Mouse (Mus musculus): ENCODE data around the gene Nemf. TPM values are rescaled to one million over a fixed set of nuclear protein-coding genes. Genes with fewer than 3 reads are reported as not detected.

Nemf gene
- total and polyA plus RNA-seq, 3 experiments: 34.3 to 56.6 (median 44.9) TPM

GRCm38 (mm10) chr12:69279931-69280469, 77.0 kb downstream of the Nemf start:
- Histone ChIP-seq H3K36me3 (replicated peaks in 1 of 2; ENCODE audit: control insufficient read depth in 1 of 2, insufficient read depth in 1 of 2, low read length in 1 of 2) (peaks cover 0 to 4% of the 10 kb centered on the region in 2 experiments), H3K4me1 (ENCODE audit: control insufficient read depth in 1 of 2, insufficient read depth in 2 of 2) (peaks cover 3 to 7% of the 10 kb centered on the region in 2 experiments; a peak in 2 of 4 replicates), H3K27me3 (replicated peaks) (no peaks in the 10 kb centered on the region), H3K9me3 (replicated peaks; ENCODE audit: low read length) (no peaks in the 10 kb centered on the region), H3K9ac (ENCODE audit: insufficient read depth, low read depth) (no peak overlapping the region), H3K79me2 (replicated peaks; ENCODE audit: control insufficient read depth, extremely low read depth, insufficient read depth, poor library complexity, severe bottlenecking) (no peaks in the 10 kb centered on the region), H3K4me3 (replicated peaks in 1 of 3; ENCODE audit: low read depth in 2 of 3, low read length in 2 of 3, poor library complexity in 1 of 3) (no peak overlapping the region), H3K4me2 (ENCODE audit: insufficient read depth, low read depth, poor library complexity, severe bottlenecking) (no peak overlapping the region), H3K27ac (ENCODE audit: insufficient read depth, low read depth) (no peak overlapping the region)
- TF ChIP-seq USF2 (conservative IDR thresholded peaks at IDR 0.05; ENCODE audit: low read depth, low read length): no peak
- no peak for TF ChIP-seq CTCF (conservative IDR thresholded peaks at IDR 0.05 in 1 of 2, IDR thresholded peaks at IDR 0.05 in 1 of 2; ENCODE audit: low read depth in 2 of 2, low read length in 2 of 2)
- no peak for TF ChIP-seq ETS1 (conservative IDR thresholded peaks at IDR 0.05; ENCODE audit: low read depth, low read length)
- no peak for TF ChIP-seq MXI1 (IDR thresholded peaks at IDR 0.05; ENCODE audit: low read depth, low read length)
- no peak for TF ChIP-seq GABPA (IDR thresholded peaks at IDR 0.05; ENCODE audit: insufficient replicate concordance, low read depth, low read length)
- TF ChIP-seq ZMIZ1 (IDR thresholded peaks at IDR 0.05; ENCODE audit: low read depth, low read length): no peak
- TF ChIP-seq MYC (IDR thresholded peaks at IDR 0.05; ENCODE audit: low read depth, low read length): no peak
- TF ChIP-seq TCF12 (IDR thresholded peaks at IDR 0.05; ENCODE audit: low read depth, low read length): no peak
- no peak for TF ChIP-seq JUN (IDR thresholded peaks at IDR 0.05; ENCODE audit: insufficient read depth, low read depth, low read length)
- TF ChIP-seq SMC3 (IDR thresholded peaks at IDR 0.05; ENCODE audit: low read depth, low read length): no peak
- no peak for TF ChIP-seq SIN3A (IDR thresholded peaks at IDR 0.05; ENCODE audit: low read length)
- TF ChIP-seq HCFC1 (IDR thresholded peaks at IDR 0.05; ENCODE audit: low read depth, low read length): no peak
- no peak for TF ChIP-seq RCOR1 (conservative IDR thresholded peaks at IDR 0.05; ENCODE audit: low read depth, low read length)
- in situ Hi-C loops (cut with MboI; ENCODE audit: low pct_ligation_motif_present, low pct_unique_long_range_greater_than_20kb, low sequenced_read_pairs): no loop called here
- dilution Hi-C loops (cut with MboI; ENCODE audit: extremely low pct_ligation_motif_present, extremely low pct_unique_long_range_greater_than_20kb, low sequenced_read_pairs): no loop called here
- no peak for DNase-seq (ENCODE audit: extremely low read depth)

GRCm38 (mm10) chr12:69268956-69269355, 88.0 kb downstream of the Nemf start:
- no peak overlapping the region for H3K4me3 ChIP-seq (replicated peaks in 1 of 3; ENCODE audit: low read depth in 2 of 3, low read length in 2 of 3, poor library complexity in 1 of 3)
- H3K9ac ChIP-seq (ENCODE audit: insufficient read depth, low read depth): no peak overlapping the region
- H3K4me1 ChIP-seq (ENCODE audit: control insufficient read depth in 1 of 2, insufficient read depth in 2 of 2): no peaks in the 10 kb centered on the region
- dilution Hi-C loops (cut with MboI; ENCODE audit: extremely low pct_ligation_motif_present, extremely low pct_unique_long_range_greater_than_20kb, low sequenced_read_pairs): no loop called here
- no peaks in the 10 kb centered on the region for H3K27me3 ChIP-seq (replicated peaks)
- H3K27ac ChIP-seq (ENCODE audit: insufficient read depth, low read depth): no peak overlapping the region
- H3K9me3 ChIP-seq (replicated peaks; ENCODE audit: low read length): no peaks in the 10 kb centered on the region
- H3K79me2 ChIP-seq (replicated peaks; ENCODE audit: control insufficient read depth, extremely low read depth, insufficient read depth, poor library complexity, severe bottlenecking): no peaks in the 10 kb centered on the region
- TF ChIP-seq IRF4 (IDR thresholded peaks at IDR 0.05; ENCODE audit: low read depth, low read length) (no peak), TCF12 (IDR thresholded peaks at IDR 0.05; ENCODE audit: low read depth, low read length) (no peak), NELFE (IDR thresholded peaks at IDR 0.05; ENCODE audit: low read depth, low read length) (no peak), ZKSCAN1 (IDR thresholded peaks at IDR 0.05; ENCODE audit: borderline replicate concordance, low read depth, low read length) (no peak), TBP (conservative IDR thresholded peaks at IDR 0.05; ENCODE audit: low read depth, low read length) (no peak)
- no peak overlapping the region for H3K4me2 ChIP-seq (ENCODE audit: insufficient read depth, low read depth, poor library complexity, severe bottlenecking)
- in situ Hi-C loops (cut with MboI; ENCODE audit: low pct_ligation_motif_present, low pct_unique_long_range_greater_than_20kb, low sequenced_read_pairs): no loop called here
- no peak for DNase-seq (ENCODE audit: extremely low read depth)
- peaks cover 0 to 4% of the 10 kb centered on the region in 2 experiments for H3K36me3 ChIP-seq (replicated peaks in 1 of 2; ENCODE audit: control insufficient read depth in 1 of 2, insufficient read depth in 1 of 2, low read length in 1 of 2)

All from CH12.LX (cell line).